Mouse (Mus musculus) spleen, adult 2 months (tissue): ENCODE results near the gene Uvssa. TPM values are rescaled to one million over a fixed set of nuclear protein-coding genes. Genes with fewer than 3 reads are reported as not detected.

Experiments
- DNase-seq, 2 experiments: peaks; one replicate each; pipeline versions ENCODE4 v3.0.0 to v3.0.0-alpha.2; 2012 to 2021; ENCODE audit warnings: low spot score in 2 of 2, low read depth in 1 of 2
- H3K27ac ChIP-seq: fragments of 200-500 bp; 2 replicates; pipeline ENCODE4 v1.5.1; 2012; ENCODE audit warnings: low read length, inconsistent platforms; ENCODE audit not compliant: insufficient read depth
- H3K27me3 ChIP-seq: fragments of 200-500 bp; 2 replicates; pipeline ENCODE4 v1.6.1; 2012; ENCODE audit warnings: mild to moderate bottlenecking, moderate library complexity, low read length, inconsistent platforms; ENCODE audit not compliant: control insufficient read depth, insufficient read depth
- H3K36me3 ChIP-seq: fragments of 200-500 bp; 2 replicates; pipeline ENCODE4 v1.6.1; 2012; ENCODE audit warnings: mild to moderate bottlenecking, low read length, inconsistent platforms; ENCODE audit not compliant: control insufficient read depth, insufficient read depth
- H3K4me1 ChIP-seq: fragments of 200-500 bp; 2 replicates; pipeline ENCODE4 v1.6.1; 2011; ENCODE audit warnings: inconsistent platforms; ENCODE audit not compliant: control insufficient read depth, insufficient read depth, insufficient read length
- H3K4me3 ChIP-seq: fragments of 200-500 bp; 2 replicates; pipeline ENCODE4 v1.5.1; 2011; ENCODE audit warnings: mild to moderate bottlenecking, inconsistent platforms; ENCODE audit not compliant: insufficient read depth, insufficient read length; ENCODE audit errors: extremely low read depth
- CTCF ChIP-seq: fragments of 200-500 bp; IDR thresholded peaks from 2 replicates; pipeline ENCODE4 v1.5.1; 2011; ENCODE audit warnings: mild to moderate bottlenecking, inconsistent platforms; ENCODE audit not compliant: insufficient read depth, insufficient read length, insufficient replicate concordance; ENCODE audit errors: extremely low read depth
- POLR2A ChIP-seq: fragments of 200-500 bp; IDR thresholded peaks from 2 replicates; pipeline ENCODE4 v1.6.1; 2011; ENCODE audit warnings: low read depth, low read length, inconsistent platforms
- WGBS: fragments of 180-500 bp; shearing (Covaris S2); methylation state at CpG from one replicate; pipeline ENCODE4 v1.1.7; 2018; 5-methylcytosine and 5-hydroxymethylcytosine counted together
- polyA plus RNA-seq: library from polyadenylated mRNA; depleted of rRNA; stranded (reverse); fragments of >200 nt; gene quantifications from 2 replicates; pipeline ENCODE4 v1.2.3, GENCODE M21; 2012

The Uvssa gene
- polyA plus RNA-seq, 1 experiment: 4.1 TPM

GRCm38 (mm10) chr5:33438214-33438613, 59.9 kb downstream of the Uvssa start:
- WGBS: 5% methylated on average over 23 of the region's 23 CpGs
- H3K36me3 ChIP-seq: no peaks in the 10 kb centered on the region
- peaks cover 20% of the 10 kb centered on the region for H3K27me3 ChIP-seq
- H3K27ac ChIP-seq: no peak overlapping the region
- peaks cover 12% of the 10 kb centered on the region for H3K4me1 ChIP-seq
- DNase-seq: peak; percentile 19 to 64
- TF ChIP-seq POLR2A (no peak), CTCF (peak; percentile 3; the same call in 1 of the 2 replicates)
- no peak overlapping the region for H3K4me3 ChIP-seq

DNA sequence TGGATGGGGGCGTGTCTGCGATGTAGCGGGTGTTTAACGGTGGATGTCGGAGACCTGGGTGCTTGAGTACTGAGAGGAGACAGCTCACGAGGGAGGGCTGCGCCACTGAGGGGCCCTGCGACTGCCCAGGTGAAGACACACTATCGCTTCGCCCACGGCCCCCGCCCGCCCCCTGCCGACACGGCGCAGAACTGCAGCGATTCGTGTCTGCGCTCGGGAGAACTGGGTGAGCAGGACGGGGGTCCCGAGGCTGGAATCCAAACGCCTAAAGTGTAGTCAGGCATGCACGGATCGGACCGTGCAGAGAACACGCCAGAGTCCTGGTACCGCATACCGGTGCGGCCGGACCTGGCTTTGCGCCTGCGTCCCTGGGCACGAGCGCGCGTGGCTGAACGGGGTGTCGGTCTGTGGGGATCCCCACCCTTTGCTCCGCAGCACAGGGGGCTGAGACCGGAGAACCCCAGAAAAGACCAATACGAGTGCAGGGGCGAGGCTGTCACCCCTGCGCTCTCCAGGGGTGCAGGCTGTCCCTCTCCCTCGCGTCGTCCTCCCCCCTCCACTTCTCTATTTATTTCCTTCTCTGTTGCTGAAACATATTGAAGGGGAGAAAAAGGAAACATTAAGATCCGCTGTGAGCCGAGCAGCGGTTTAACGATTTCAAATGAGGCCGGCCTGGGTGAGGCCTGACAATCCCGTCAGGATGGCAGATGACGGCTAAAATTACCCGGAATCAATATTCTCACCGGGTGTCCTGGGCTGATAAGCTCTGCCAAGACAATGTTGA, 64.8 kb downstream of the Uvssa start:
- WGBS: 2% methylated on average over 56 of the region's 56 CpGs
- peaks cover 3% of the 10 kb centered on the region for H3K27me3 ChIP-seq
- H3K4me1 ChIP-seq: peaks cover 3% of the 10 kb centered on the region; the same call in 1 of the 2 replicates
- peak overlapping the region; percentile 12; the same call in 1 of the 2 replicates for H3K4me3 ChIP-seq
- peak in 1 of 2 experiments; percentile 39 for DNase-seq
- no peak overlapping the region for H3K27ac ChIP-seq
- TF ChIP-seq POLR2A: no peak
- peak; percentile 81 for TF ChIP-seq CTCF
- no peaks in the 10 kb centered on the region for H3K36me3 ChIP-seq

DNA sequence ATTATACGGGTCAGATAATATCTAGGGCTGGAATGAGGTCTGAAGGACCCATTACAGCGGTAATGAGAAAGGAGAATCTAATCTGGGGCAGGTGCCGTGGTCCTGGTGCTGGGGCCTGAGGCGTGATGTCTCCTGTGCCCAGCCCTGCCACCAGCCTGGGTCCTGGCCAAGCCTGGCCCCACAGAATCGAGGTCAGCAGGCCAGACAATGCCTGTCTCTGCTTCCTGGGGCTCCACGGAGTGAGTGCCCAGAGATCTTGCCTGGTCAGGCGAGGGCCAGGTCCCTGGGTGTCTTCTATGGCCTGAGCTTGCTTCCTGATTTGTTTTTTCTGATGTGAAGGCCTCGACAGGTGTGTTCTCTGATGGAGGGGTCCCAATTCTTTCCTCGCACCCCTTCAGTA, 65.4 kb downstream of the Uvssa start:
- Histone ChIP-seq H3K27me3 (peaks cover 3% of the 10 kb centered on the region), H3K4me3 (no peak overlapping the region), H3K36me3 (no peaks in the 10 kb centered on the region), H3K27ac (no peak overlapping the region), H3K4me1 (peaks cover 3% of the 10 kb centered on the region; the same call in 1 of the 2 replicates)
- DNase-seq: no peak
- WGBS: 52% methylated on average over 9 of the region's 9 CpGs
- TF ChIP-seq POLR2A: no peak
- no peak for TF ChIP-seq CTCF

DNA sequence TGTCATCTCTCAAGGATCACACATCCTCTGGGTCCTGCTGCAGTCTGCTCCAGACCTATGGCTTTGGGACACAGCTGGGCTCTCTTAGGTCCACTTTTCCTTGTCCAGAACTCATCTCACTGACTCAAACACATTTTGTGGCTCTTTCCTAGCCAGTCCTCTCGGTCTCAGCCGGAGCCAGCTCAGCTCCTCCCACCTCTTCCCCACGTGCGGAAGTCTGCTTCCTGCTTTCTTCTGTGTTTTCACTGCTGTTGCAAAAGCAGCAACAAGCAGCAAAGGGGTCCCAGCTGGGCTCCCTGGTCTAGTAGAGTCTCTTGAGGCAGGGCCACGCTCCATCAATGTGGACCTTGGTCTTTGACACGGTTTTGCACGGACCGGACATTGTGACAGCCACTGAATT, 77.4 kb downstream of the Uvssa start:
- 12% methylated on average over 8 of the region's 8 CpGs for WGBS
- DNase-seq: no peak
- Histone ChIP-seq H3K27ac (no peak overlapping the region), H3K4me3 (no peak overlapping the region), H3K4me1 (peaks cover 5% of the 10 kb centered on the region; the same call in 1 of the 2 replicates), H3K36me3 (no peaks in the 10 kb centered on the region), H3K27me3 (no peaks in the 10 kb centered on the region)
- no peak for TF ChIP-seq POLR2A
- TF ChIP-seq CTCF: no peak

GRCm38 (mm10) chr5:33458132-33458622, 79.8 kb downstream of the Uvssa start:
- no peak for DNase-seq

GRCm38 (mm10) chr5:33459111-33459510, 80.8 kb downstream of the Uvssa start:
- Histone ChIP-seq H3K4me1 (peaks cover 5% of the 10 kb centered on the region; the same call in 1 of the 2 replicates), H3K4me3 (no peak overlapping the region), H3K27me3 (no peaks in the 10 kb centered on the region), H3K36me3 (no peaks in the 10 kb centered on the region), H3K27ac (no peak overlapping the region)
- WGBS: 85% methylated on average over 2 of the region's 2 CpGs
- TF ChIP-seq CTCF: no peak
- TF ChIP-seq POLR2A: no peak
- no peak for DNase-seq

More at GRCm38 (mm10) chr5:33458132-33458622, 79.8 kb downstream of the Uvssa start:
- WGBS: 56% methylated on average over 3 of the region's 3 CpGs
- H3K27ac ChIP-seq: no peak overlapping the region
- peaks cover 5% of the 10 kb centered on the region; the same call in 1 of the 2 replicates for H3K4me1 ChIP-seq
- TF ChIP-seq CTCF (no peak), POLR2A (no peak)
- no peak overlapping the region for H3K4me3 ChIP-seq
- H3K36me3 ChIP-seq: no peaks in the 10 kb centered on the region
- H3K27me3 ChIP-seq: no peaks in the 10 kb centered on the region

DNA sequence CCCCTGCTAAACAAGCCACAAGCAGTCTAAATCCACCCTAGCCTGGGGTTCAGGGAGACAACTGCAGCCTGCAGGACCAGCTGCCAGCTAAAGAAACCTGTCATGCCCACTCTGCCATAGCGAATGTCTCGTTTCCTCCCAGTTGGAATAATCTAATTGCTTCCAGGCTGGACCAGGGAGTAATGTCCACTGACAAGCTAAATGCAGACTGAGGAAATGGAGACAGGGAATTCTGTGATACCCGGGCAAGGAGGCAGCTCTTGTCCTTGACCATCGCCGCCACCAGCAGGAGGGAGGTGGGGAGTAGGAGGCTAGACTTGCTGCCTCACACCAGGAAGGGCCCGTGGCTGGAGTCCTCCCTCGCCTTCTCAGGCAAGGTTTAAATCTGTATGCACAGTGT, 86.0 kb downstream of the Uvssa start:
- 73% methylated on average over 7 of the region's 7 CpGs for WGBS
- no peaks in the 10 kb centered on the region for H3K36me3 ChIP-seq
- TF ChIP-seq POLR2A: no peak
- TF ChIP-seq CTCF: no peak
- H3K27ac ChIP-seq: no peak overlapping the region
- H3K4me1 ChIP-seq: no peaks in the 10 kb centered on the region
- H3K4me3 ChIP-seq: no peak overlapping the region
- DNase-seq: no peak
- no peaks in the 10 kb centered on the region for H3K27me3 ChIP-seq
